ENCODE assay signal across 8 mouse cellular contexts in genomic region chr10:34282420-34283238, GRCm38 (mm10). TPM values are rescaled to one million over a fixed set of nuclear protein-coding genes. Genes with fewer than 3 reads are reported as not detected.
DNase-seq lines count a peak whose midpoint lies in the region; ATAC-seq and TF ChIP-seq lines count a peak whose summit lies in the region.

No protein-coding gene starts in this region.

- no peaks in the 10 kb centered on the region for H3K36me3 ChIP-seq in forebrain, embryonic 11.5 days (ENCODE audit: control insufficient read depth, insufficient read depth, low read length)
- no peaks in the 10 kb centered on the region for H3K36me3 ChIP-seq in lung, postnatal 0 days (ENCODE audit: insufficient read depth, low read length)

- intact Hi-C loops in heart, postnatal 36 days (cut with DNase I) = loop anchor here (2.0 to 5.0 kb wide), 6 partner anchors 14 to 264 kb away; partner anchors contain the start of genes Calhm5, Dse, Rwdd1 and Tspyl4

- TF ChIP-seq CTCF in layer of hippocampus, adult 2 months (conservative IDR thresholded peaks at IDR 0.05) = no peak
- no peak for TF ChIP-seq CTCF in lung, postnatal 0 days (IDR thresholded peaks at IDR 0.05)

- no peaks in the 10 kb centered on the region for H3K27me3 ChIP-seq in forebrain, embryonic 11.5 days (ENCODE audit: control insufficient read depth, insufficient read depth, low read length)
- no peaks in the 10 kb centered on the region for H3K27me3 ChIP-seq in lung, postnatal 0 days (replicated peaks; ENCODE audit: insufficient read depth, low read length)

- no peak; the same call in 1 of the 2 replicates for TF ChIP-seq EP300 in lung, postnatal 0 days (IDR thresholded peaks at IDR 0.05)

- WGBS in forebrain, embryonic 11.5 days = 3% methylated on average over 47 of the region's 47 CpGs
- 3% methylated on average over 47 of the region's 47 CpGs for WGBS in lung, postnatal 0 days

- ATAC-seq in forebrain, embryonic 11.5 days (replicated peaks; ENCODE audit: low FRiP score) = peak; percentile 18
- ATAC-seq in lung, postnatal 0 days = peak; percentile 67

- no peaks in the 10 kb centered on the region for H3K9me3 ChIP-seq in forebrain, embryonic 11.5 days (ENCODE audit: control insufficient read depth, low read length)
- H3K9me3 ChIP-seq in lung, postnatal 0 days (ENCODE audit: low read length) = no peaks in the 10 kb centered on the region

- DNase-seq in adrenal gland, adult 2 months = peak; percentile 69
- DNase-seq in adrenal gland, adult 18-20 months (ENCODE audit: low spot score in 2 of 2) = no peak
- DNase-seq in c-Kit-negative CD71-positive TER-119-positive erythroid progenitor cells, embryonic 14.5 days (ENCODE audit: low read depth, low spot score) = peak; percentile 36
- DNase-seq in forebrain, embryonic 11.5 days (ENCODE audit: low spot score) = no peak
- DNase-seq in heart, postnatal 36 days = peak; percentile 64 to 68
- DNase-seq in layer of hippocampus, adult 2 months (ENCODE audit: low spot score in 2 of 2) = peak in 1 of 2 experiments; percentile 41
- DNase-seq in lung, postnatal 0 days (ENCODE audit: low spot score) = peak; percentile 63
- peak; percentile 46 for DNase-seq in ovary, postnatal 10 days (ENCODE audit: low spot score)

- peak overlapping the region; percentile 95 for H3K4me3 ChIP-seq in forebrain, embryonic 11.5 days (ENCODE audit: low read depth, low read length)
- peak overlapping the region; percentile 88 for H3K4me3 ChIP-seq in layer of hippocampus, adult 2 months
- peak overlapping the region; percentile 99 for H3K4me3 ChIP-seq in lung, postnatal 0 days (ENCODE audit: low read depth, low read length)

- peak overlapping the region; percentile 92 for H3K9ac ChIP-seq in forebrain, embryonic 11.5 days (ENCODE audit: low read length)
- peak overlapping the region; percentile 96 for H3K9ac ChIP-seq in lung, postnatal 0 days (replicated peaks; ENCODE audit: low read depth)

- peak overlapping the region; percentile 77 for H3K4me2 ChIP-seq in forebrain, embryonic 11.5 days (ENCODE audit: low read depth, low read length, severe bottlenecking)
- H3K4me2 ChIP-seq in lung, postnatal 0 days (replicated peaks; ENCODE audit: low read depth, low read length) = peak overlapping the region; percentile 69

- no peak overlapping the region for H3K27ac ChIP-seq in forebrain, embryonic 11.5 days (ENCODE audit: low read depth, low read length)
- peak overlapping the region; percentile 97 for H3K27ac ChIP-seq in layer of hippocampus, adult 2 months
- peak overlapping the region; percentile 90 for H3K27ac ChIP-seq in lung, postnatal 0 days (ENCODE audit: low read length)

- H3K4me1 ChIP-seq in forebrain, embryonic 11.5 days (replicated peaks; ENCODE audit: control insufficient read depth, insufficient read depth, low read length) = peaks cover 5% of the 10 kb centered on the region
- peaks cover 10% of the 10 kb centered on the region; the same call in 1 of the 2 replicates for H3K4me1 ChIP-seq in lung, postnatal 0 days (ENCODE audit: insufficient read depth, low read depth, low read length)

RNA-seq across cellular contexts. Expression of gene Tspyl1, which starts 0.6 kb away (rescaled TPM):
- total RNA-seq in adrenal gland, adult 2 months (2021) = 10 to 100 TPM; 54.1 to 69.5 TPM
- polyA plus RNA-seq in adrenal gland, adult 2 months (2012; rRNA removed) = 32.5 and 33.7 TPM in 2 replicates
- 10 to 100 TPM; 60.8 to 65.3 TPM for total RNA-seq in adrenal gland, adult 18-20 months (2021)
- polyA plus RNA-seq in forebrain, embryonic 11.5 days (2014; fragmentation: Nextera tagmentation; extraction: Ambion mirVana) = 61.0 and 68.6 TPM in 2 replicates
- 10 to 100 TPM; 58.2 to 61.7 TPM for total RNA-seq in heart, postnatal 36 days (2021)
- 100 to 1,000 TPM; 163 to 172 TPM for total RNA-seq in layer of hippocampus, adult 2 months (2021)
- polyA plus RNA-seq in lung, postnatal 0 days (2015; fragmentation: Nextera tagmentation; extraction: Ambion mirVana) = 73.3 and 79.6 TPM in 2 replicates

RNA-seq across cellular contexts. Expression of gene Tspyl4, which starts 14.6 kb away (rescaled TPM):
- total RNA-seq in adrenal gland, adult 2 months (2021) = 10 to 100 TPM; 14.9 to 23.0 TPM
- 3.2 and 3.9 TPM in 2 replicates for polyA plus RNA-seq in adrenal gland, adult 2 months (2012; rRNA removed)
- total RNA-seq in adrenal gland, adult 18-20 months (2021) = 10 to 100 TPM; 17.2 to 19.0 TPM
- 18.1 and 23.8 TPM in 2 replicates for polyA plus RNA-seq in forebrain, embryonic 11.5 days (2014; fragmentation: Nextera tagmentation; extraction: Ambion mirVana)
- 10 to 100 TPM in 1 of 2 experiments, 1 to 10 TPM in 1; 8.4 to 12.2 TPM for total RNA-seq in heart, postnatal 36 days (2021)
- 100 to 1,000 TPM; 348 to 365 TPM for total RNA-seq in layer of hippocampus, adult 2 months (2021)
- polyA plus RNA-seq in lung, postnatal 0 days (2015; fragmentation: Nextera tagmentation; extraction: Ambion mirVana) = 7.7 and 9.7 TPM in 2 replicates

Comparison
In these comparisons a context has a peak if more than half of its experiments do, and no peak if none do; other contexts are left out.
1. DNase-seq: peak in adrenal gland, adult 2 months (single experiment), c-Kit-negative CD71-positive TER-119-positive erythroid progenitor cells, embryonic 14.5 days (single experiment), heart, postnatal 36 days (2 of 2), lung, postnatal 0 days (single experiment) and ovary, postnatal 10 days (single experiment); none in adrenal gland, adult 18-20 months (0 of 2) and forebrain, embryonic 11.5 days (single experiment).
2. RNA of gene Tspyl4, which starts 14.6 kb away (total RNA-seq): 348 to 365 TPM in layer of hippocampus, adult 2 months; 14.9 to 23.0 TPM in adrenal gland, adult 2 months, 17.2 to 19.0 TPM in adrenal gland, adult 18-20 months and 8.4 to 12.2 TPM in heart, postnatal 36 days; every median in the first group is over 10 times any median in the second.
3. Peak in every context shown above with its lines, with median percentiles within 50 percentile points of each other: H3K4me3 ChIP-seq.